Mouse (Mus musculus) C2C12 (cell line): ENCODE results near the gene Slc25a36. TPM values are rescaled to one million over a fixed set of nuclear protein-coding genes. Genes with fewer than 3 reads are reported as not detected.

ENCODE experiments used
- H3K27me3 ChIP-seq: one replicate; pipeline ENCODE4 v1.6.1; 2011; ENCODE audit not compliant: control insufficient read depth, insufficient read depth, insufficient read length
- H3K36me3 ChIP-seq: one replicate; pipeline ENCODE4 v1.6.1; 2011; ENCODE audit not compliant: control insufficient read depth, insufficient read depth
- H3K4me3 ChIP-seq: one replicate; pipeline ENCODE4 v1.5.1; 2011; ENCODE audit warnings: mild to moderate bottlenecking, control low read depth; ENCODE audit not compliant: poor library complexity, insufficient read depth, severe bottlenecking
- H3K79me2 ChIP-seq: one replicate; pipeline ENCODE4 v1.6.1; 2011; ENCODE audit not compliant: control insufficient read depth, insufficient read depth
- H3K79me3 ChIP-seq: one replicate; pipeline ENCODE4 v1.6.1; 2011; ENCODE audit warnings: low read depth, control low read depth
- H3ac ChIP-seq: one replicate; pipeline ENCODE3; 2011; ENCODE audit warnings: low read depth; ENCODE audit not compliant: control insufficient read depth, insufficient read length
- CEBPB ChIP-seq: IDR thresholded peaks from one replicate; pipeline ENCODE4 v1.6.1; 2011; ENCODE audit warnings: low read depth, mild to moderate bottlenecking, control low read depth, moderate library complexity
- CTCF ChIP-seq: IDR thresholded peaks from one replicate; pipeline ENCODE4 v1.5.1; 2011; ENCODE audit not compliant: control insufficient read depth, insufficient read depth, insufficient read length
- FOSL1 ChIP-seq: IDR thresholded peaks from one replicate; pipeline ENCODE4 v1.8.0; 2011; ENCODE audit warnings: mild to moderate bottlenecking, low read length; ENCODE audit not compliant: poor library complexity, insufficient read depth, severe bottlenecking
- MAX ChIP-seq: IDR thresholded peaks from one replicate; pipeline ENCODE4 v1.6.1; 2011; ENCODE audit warnings: mild to moderate bottlenecking, control low read depth
- MYOD1 ChIP-seq: IDR thresholded peaks from one replicate; pipeline ENCODE4 v1.6.1; 2011; ENCODE audit warnings: low read depth; ENCODE audit not compliant: control insufficient read depth, insufficient read length
- MYOG ChIP-seq: IDR thresholded peaks from one replicate; pipeline ENCODE4 v1.6.1; 2011; ENCODE audit not compliant: control insufficient read depth, insufficient read length; ENCODE audit errors: extremely low read depth
- USF1 ChIP-seq: IDR thresholded peaks from one replicate; pipeline ENCODE4 v1.6.1; 2011; ENCODE audit warnings: low read depth, mild to moderate bottlenecking, control low read depth, moderate library complexity
- polyA plus RNA-seq: library from polyadenylated mRNA; unstranded; fragments of >200 nt; fragmentation: generic; extraction: Trizol; gene quantifications from one replicate; pipeline ENCODE4 v1.2.1, GENCODE M21; 2012; ENCODE audit warnings: missing spikeins

Gene Slc25a36
- polyA plus RNA-seq, 1 experiment: 4.9 TPM

GRCm38 (mm10) chr9:97087850-97088249, 23.1 kb downstream of the Slc25a36 start:
- TF ChIP-seq MAX (no peak), FOSL1 (no peak), MYOG (no peak), CEBPB (no peak), CTCF (no peak), USF1 (no peak), MYOD1 (no peak)
- Histone ChIP-seq H3K36me3 (peaks cover 14% of the 10 kb centered on the region), H3K4me3 (no peak overlapping the region), H3K27me3 (no peaks in the 10 kb centered on the region), H3ac (no peak overlapping the region), H3K79me3 (no peaks in the 10 kb centered on the region), H3K79me2 (no peaks in the 10 kb centered on the region)

GRCm38 (mm10) chr9:97084628-97085027, 26.3 kb downstream of the Slc25a36 start:
- H3K27me3 ChIP-seq: no peaks in the 10 kb centered on the region
- no peaks in the 10 kb centered on the region for H3K79me2 ChIP-seq
- H3K4me3 ChIP-seq: no peak overlapping the region
- TF ChIP-seq FOSL1: no peak
- no peak for TF ChIP-seq CTCF
- no peak for TF ChIP-seq CEBPB
- TF ChIP-seq MAX: no peak
- TF ChIP-seq MYOG: no peak
- no peak for TF ChIP-seq MYOD1
- TF ChIP-seq USF1: no peak
- H3ac ChIP-seq: no peak overlapping the region
- H3K79me3 ChIP-seq: no peaks in the 10 kb centered on the region
- peaks cover 11% of the 10 kb centered on the region for H3K36me3 ChIP-seq

GRCm38 (mm10) chr9:97081106-97081862, 29.7 kb downstream of the Slc25a36 start:
- no peaks in the 10 kb centered on the region for H3K79me2 ChIP-seq
- H3K36me3 ChIP-seq: peaks cover 17% of the 10 kb centered on the region
- TF ChIP-seq CEBPB (no peak), FOSL1 (no peak), CTCF (no peak), USF1 (no peak)
- H3K79me3 ChIP-seq: no peaks in the 10 kb centered on the region
- no peak overlapping the region for H3ac ChIP-seq
- H3K4me3 ChIP-seq: no peak overlapping the region
- H3K27me3 ChIP-seq: no peaks in the 10 kb centered on the region

- Histone ChIP-seq H3K79me2 (no peaks in the 10 kb centered on the region), H3K36me3 (no peaks in the 10 kb centered on the region), H3K4me3 (no peak overlapping the region), H3ac (no peak overlapping the region), H3K27me3 (no peaks in the 10 kb centered on the region), H3K79me3 (no peaks in the 10 kb centered on the region)
- TF ChIP-seq MYOG (no peak), CTCF (no peak), USF1 (no peak), CEBPB (no peak), MYOD1 (no peak), MAX (no peak), FOSL1 (no peak)
These were observed 41.0 kb downstream of the Slc25a36 start for GRCm38 (mm10) chr9:97069911-97070310.

GRCm38 (mm10) chr9:97069466-97069865, 41.5 kb downstream of the Slc25a36 start:
- Histone ChIP-seq H3K4me3 (no peak overlapping the region), H3K79me2 (no peaks in the 10 kb centered on the region), H3K27me3 (no peaks in the 10 kb centered on the region), H3K79me3 (no peaks in the 10 kb centered on the region), H3K36me3 (no peaks in the 10 kb centered on the region), H3ac (no peak overlapping the region)
- TF ChIP-seq FOSL1: no peak
- no peak for TF ChIP-seq MYOD1
- no peak for TF ChIP-seq CEBPB
- TF ChIP-seq MYOG: no peak
- TF ChIP-seq MAX: no peak
- no peak for TF ChIP-seq CTCF
- no peak for TF ChIP-seq USF1
